Mouse (Mus musculus): ENCODE results near the gene Tmem126b.

Tmem126b gene

GRCm38 (mm10) chr7:90475793-90476312, at the start of gene Tmem126b:
Gene Tmem126b (minus strand): TSS chr7:90476001.
- peak; percentile 99 for DNase-seq (ENCODE audit: low read depth)

- DNase-seq (ENCODE audit: low read depth): no peak
Observed at GRCm38 (mm10) chr7:90512293-90512692, 36.5 kb upstream of the Tmem126b start.

GRCm38 (mm10) chr7:90508124-90508523, 32.3 kb upstream of the Tmem126b start:
- DNase-seq (ENCODE audit: low read depth): peak; percentile 27

GRCm38 (mm10) chr7:90482607-90483006, 6.8 kb upstream of the Tmem126b start:
- no peak for DNase-seq (ENCODE audit: low read depth)

- no peak for DNase-seq (ENCODE audit: low read depth)
Observed at GRCm38 (mm10) chr7:90476313-90477245, 778 bp upstream of the Tmem126b start, which contains the start of gene Dlg2. Gene Dlg2 (plus strand): TSS chr7:90476672.

GRCm38 (mm10) chr7:90473511-90473910, 2.3 kb downstream of the Tmem126b start:
- peak; percentile 54 for DNase-seq (ENCODE audit: low read depth)

DNA sequence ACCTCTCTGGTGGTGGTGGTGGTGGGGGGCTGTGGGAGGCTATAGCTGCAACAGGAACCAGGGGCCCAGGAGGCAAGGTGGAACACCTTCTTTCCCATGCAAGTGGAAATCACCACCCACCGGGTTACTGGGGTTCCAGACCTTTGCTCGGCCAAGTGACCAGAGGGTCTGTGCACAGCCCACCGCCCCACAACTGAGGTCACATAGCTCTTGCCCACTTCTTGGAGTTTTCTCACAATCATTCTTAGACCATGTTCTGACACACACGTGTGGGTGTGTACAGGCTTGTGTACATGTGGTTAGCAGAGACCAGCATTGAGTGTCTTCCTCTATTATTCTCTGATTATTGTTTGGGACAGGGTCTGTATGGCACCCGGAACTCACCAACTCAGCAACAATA, 14.4 kb downstream of the Tmem126b start:
- DNase-seq (ENCODE audit: low read depth): no peak

GRCm38 (mm10) chr7:90460930-90461329, 14.9 kb downstream of the Tmem126b start:
- DNase-seq (ENCODE audit: low read depth): peak; percentile 61

GRCm38 (mm10) chr7:90460330-90460729, 15.5 kb downstream of the Tmem126b start:
- no peak for DNase-seq (ENCODE audit: low read depth)

GRCm38 (mm10) chr7:90457517-90457916, 18.3 kb downstream of the Tmem126b start:
- DNase-seq (ENCODE audit: low read depth): no peak

- DNase-seq (ENCODE audit: low read depth): peak; percentile 80
Observed at GRCm38 (mm10) chr7:90456845-90457468, 18.8 kb downstream of the Tmem126b start, which contains the start of gene Tmem126a. Gene Tmem126a (minus strand): TSS chr7:90457229.

DNA sequence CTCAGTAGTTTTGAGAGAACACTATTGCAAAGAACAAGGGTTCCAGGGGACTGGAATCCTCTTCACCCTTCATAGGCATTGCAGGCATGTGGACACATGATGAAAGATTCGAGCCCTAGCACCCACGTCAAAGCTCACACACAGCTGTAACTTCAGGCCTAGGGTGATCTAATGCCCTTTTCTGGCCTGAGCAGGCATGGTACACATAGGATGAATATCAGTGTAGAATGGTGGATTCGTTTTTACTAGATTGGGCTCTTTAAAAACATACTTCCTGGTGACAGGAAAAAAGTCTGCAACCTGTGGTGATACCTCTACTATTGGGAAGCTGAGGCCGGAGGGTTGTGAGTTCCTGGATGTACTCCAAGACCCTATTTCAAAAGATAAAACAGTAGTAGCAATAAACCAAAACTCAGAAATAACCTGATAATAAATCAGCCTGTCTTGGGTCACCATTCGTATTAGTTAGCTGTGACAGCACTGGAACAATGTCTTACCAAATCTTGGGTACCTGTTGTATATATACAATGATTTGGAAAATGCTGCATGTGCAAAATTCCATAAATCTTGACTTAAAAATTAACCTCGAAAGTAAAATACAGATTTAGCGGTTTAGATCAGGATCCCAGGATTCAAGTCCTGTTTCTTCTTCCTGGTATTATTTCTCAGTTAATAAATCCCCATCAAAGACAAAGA, 19.5 kb downstream of the Tmem126b start:
- peak; percentile 33 for DNase-seq (ENCODE audit: low read depth)

DNA sequence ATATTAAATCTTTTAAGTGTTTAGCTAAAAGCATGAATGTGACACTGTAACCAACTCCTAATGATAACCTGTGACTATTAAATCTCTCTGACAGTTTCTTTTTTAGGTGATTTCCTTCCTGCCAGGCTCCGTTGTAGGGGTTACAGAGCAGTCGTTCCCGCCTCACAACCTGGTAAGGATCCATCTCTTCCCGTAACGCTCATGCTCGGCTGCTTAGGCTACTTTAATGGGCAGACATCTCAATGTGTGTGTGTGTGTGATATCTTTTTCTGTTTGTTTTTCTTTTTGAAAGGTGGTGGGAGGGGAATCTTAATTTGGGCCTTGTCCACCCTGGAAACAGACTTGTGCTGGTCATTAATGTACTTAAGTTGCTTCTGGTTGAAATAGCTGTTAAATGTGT, 31.6 kb downstream of the Tmem126b start:
- peak; percentile 42 for DNase-seq (ENCODE audit: low read depth)

DNA sequence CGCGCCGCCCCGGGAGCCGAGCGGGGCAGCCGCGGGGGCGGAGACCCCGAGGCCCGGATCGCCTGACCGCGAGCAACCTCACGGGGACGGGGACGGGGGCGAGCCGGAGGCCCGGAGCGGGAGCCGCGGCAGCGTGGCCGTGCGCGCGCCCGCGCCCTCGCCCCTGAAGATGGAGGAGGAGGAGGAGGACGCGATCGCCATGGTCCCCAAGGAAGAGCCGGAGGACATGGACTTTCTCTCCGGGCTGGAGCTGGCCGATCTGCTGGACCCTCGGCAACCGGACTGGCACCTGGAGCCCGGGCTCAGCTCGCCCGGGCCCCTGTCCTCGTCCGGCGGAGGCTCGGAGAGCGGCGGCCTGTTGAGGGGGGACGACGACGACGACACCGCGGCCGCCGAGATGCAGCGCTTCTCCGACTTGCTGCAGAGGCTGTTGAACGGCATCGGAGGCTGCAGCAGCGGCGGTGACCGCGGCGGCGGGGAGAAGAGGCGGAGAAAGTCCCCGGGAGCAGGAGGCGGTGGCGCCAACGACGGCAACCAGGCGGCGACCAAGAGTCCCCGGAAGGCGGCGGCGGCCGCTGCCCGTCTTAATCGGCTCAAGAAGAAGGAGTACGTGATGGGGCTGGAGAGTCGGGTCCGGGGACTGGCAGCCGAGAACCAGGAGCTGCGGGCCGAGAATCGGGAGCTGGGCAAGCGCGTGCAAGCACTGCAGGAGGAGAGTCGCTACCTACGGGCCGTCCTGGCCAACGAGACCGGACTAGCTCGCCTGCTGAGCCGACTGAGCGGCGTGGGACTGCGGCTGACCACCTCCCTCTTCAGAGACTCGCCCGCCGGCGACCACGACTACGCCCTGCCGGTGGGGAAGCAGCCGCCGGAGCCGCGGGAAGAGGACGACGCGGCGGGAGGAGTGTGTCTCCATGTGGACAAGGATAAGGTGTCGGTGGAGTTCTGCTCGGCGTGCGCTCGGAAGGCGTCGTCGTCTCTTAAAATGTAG, 32.4 kb downstream of the Tmem126b start:
- DNase-seq (ENCODE audit: low read depth): peak; percentile 80

- peak; percentile 98 for DNase-seq (ENCODE audit: low read depth)
Observed at GRCm38 (mm10) chr7:90442518-90443080, 33.2 kb downstream of the Tmem126b start, which contains the start of gene Crebzf. Gene Crebzf (plus strand): TSS chr7:90442729.

GRCm38 (mm10) chr7:90442070-90442469, 33.7 kb downstream of the Tmem126b start:
- no peak for DNase-seq (ENCODE audit: low read depth)

GRCm38 (mm10) chr7:90440044-90440443, 35.8 kb downstream of the Tmem126b start:
- no peak for DNase-seq (ENCODE audit: low read depth)

- DNase-seq (ENCODE audit: low read depth): no peak
Observed at GRCm38 (mm10) chr7:90432221-90432620, 43.6 kb downstream of the Tmem126b start.

DNA sequence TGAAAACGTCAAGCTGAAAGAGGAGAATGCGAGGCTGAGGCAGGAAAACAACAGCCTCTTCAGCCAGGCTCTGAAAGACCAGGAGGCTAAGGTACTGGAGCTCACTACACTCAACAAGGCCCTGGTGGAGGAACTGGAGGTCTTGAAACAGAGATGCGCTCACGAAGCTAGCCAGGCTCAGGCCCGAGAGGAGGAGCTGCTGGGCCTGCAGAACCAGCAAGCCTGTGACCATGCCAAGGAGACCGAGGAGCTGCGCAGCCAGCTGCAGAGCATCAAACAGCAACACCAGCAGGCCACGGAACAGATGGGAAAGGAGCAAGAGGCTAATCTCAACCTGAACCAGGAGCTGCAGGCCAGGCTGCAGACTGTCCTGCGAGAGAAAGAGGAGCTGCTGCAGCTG, 48.8 kb downstream of the Tmem126b start:
- no peak for DNase-seq (ENCODE audit: low read depth)
